Mouse (Mus musculus): ENCODE measurements around the gene Fam110a.

The Fam110a gene

DNA sequence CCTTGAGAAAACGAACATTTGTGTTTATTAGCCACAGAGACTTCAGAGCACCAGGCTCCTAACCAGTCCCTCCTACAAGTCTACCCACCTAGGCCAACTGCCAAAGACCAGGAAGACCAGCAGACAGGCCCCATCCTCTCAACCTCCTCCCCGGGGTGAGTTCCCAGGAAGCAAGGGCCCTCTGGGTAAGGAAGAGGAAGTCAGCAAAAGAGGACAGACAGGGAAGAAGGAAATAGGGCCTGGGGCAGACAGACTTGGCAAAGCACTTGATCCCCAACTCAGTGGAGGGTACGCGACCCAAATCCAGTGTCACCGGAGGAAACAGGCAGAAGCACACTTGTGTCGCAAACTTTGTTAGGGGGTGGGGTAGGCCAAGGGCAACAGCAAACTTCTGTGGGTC is 10.6 kb downstream of the Fam110a start:
- DNase-seq: no peak

DNA sequence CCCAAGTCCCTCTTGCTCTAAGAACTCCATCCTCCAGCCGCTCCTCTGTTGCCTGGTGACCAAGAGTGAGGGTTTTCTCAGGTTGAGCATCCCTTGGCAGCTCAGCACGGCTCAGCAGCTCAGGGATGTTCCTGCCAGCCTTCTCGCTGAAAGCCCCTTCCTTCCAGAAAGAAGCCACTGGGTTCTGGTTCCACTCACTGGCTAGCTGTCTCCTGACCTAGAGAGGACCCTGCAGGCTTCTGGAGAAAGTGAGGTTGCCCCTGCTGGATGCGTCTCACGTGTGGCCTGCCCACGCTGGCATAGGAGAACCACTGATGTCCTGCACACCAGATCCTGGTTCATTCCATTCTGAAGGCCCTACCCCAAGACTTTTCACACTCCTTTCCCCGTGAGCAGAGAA is 11.0 kb downstream of the Fam110a start:
- no peak for DNase-seq

DNA sequence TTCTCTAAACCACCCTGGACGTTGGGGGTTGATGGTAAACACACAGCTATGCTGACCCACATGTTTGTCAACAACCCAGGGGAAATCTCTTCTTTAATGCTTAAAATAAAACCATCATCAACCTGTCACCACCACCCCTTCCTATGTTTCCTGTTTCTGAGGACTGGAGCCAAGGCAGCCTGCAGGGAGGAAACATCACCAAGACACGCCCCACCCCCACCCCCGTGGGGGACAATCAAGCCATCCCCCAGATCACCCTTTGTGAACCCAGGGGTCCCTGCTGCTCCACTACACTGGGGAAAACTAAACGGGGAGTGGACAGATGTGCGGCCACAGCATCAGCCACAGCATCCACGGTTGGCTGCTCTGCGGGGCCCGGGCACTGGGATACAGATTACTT is 11.6 kb downstream of the Fam110a start:
- no peak for DNase-seq

DNA sequence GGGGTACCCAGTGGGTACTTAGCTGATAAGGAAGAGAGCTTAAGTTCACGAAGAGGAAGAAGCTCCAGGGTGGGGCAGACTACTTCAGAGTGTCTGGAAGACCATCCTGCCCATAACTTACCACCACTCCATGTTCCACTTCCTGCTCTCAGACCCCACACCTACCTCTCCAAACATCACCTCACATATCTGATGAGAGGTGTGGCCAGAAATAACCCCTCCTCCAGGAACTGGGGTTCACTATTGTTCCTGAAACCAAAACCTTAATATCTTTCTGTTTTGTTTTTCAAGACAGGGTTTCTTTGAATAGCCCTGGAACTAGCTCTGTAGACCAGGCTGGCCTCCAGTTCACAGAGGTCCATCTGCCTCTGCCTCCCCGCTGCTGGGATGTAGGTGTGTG is 12.2 kb downstream of the Fam110a start:
- no peak for DNase-seq

DNA sequence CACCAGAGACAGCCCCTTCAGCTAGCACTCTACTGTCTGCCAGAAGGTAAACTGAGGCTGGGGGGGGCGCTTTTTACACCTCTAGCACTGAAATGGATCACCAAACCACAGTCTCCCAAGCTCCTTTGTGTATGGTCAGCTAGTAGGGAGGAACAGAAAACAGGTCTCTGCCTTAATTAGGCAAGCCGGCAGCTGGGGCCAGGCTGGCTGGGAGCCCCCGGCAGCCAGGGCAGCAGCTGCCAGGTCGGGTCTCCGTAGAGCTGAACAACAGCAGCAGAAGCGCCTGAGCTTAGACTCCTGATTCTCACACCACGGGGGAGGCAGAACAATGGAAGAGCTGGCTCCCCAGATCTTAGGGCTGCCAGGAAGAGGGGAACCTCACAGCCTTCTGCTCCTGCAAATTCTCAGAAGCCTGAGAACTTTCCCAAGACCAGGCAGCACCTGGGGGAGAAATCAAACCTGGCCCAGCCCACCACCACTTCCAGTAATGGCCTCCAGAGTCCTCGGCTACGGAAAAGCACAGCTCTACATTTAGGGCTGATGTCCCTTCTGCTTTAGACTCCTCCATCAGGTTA is 12.8 kb downstream of the Fam110a start:
- no peak for DNase-seq

DNA sequence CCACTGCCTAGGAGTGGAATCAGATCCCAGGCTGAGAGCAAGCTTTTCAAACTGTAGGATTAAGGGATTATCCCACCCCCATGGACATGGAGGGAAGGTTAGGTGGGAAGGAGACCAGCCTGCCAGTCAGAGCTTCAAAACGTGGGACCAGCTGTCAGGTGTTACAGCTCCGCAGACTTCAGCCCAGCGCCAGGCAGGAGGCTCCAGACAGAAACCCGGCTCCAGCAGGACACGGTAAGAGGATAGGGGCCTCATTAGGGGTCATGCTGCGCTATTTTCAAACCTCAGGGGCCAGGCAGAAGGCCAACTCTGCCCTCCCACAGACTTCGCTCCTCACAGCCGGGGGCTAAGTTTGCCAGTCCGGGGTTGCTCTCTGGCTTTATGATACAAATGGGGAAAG is 16.0 kb downstream of the Fam110a start:
- no peak for DNase-seq

DNA sequence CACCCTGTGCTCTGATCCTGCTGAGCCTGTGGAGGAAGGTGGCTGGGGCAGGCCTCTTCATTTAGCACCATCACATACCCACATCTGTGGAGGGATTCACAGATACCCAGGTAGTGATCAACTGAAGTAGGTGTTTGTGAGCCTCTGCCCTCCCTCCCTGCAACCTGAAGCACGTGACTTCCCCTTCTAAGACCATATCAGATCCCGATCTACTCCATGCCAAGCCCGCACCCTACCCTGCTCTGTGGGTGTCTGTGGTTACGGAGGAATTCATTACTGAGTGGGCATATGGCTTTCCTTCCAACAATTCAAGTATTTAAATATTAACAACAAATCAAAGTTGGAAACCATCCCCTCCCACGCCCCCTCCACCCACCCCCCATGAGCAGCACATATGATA is 16.7 kb downstream of the Fam110a start:
- DNase-seq: no peak

DNA sequence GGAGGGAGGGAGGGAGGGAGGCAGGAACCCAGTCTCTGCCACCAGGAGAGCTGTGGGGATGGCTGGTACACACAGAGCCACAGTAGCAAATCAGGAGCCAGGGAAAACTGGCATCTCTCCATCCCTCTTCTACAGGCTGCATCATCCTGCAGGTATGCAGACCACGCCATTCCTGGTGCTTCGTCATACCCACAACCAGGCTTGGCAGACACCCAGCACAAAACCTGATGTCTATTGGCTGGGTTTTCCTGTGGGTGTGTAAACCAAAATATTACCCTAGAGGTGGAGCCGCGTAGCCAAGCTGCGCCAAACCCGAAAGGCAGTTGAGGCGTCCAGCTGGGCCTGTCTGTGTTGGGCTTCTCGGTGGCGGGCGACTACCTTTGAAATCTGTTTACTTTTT is 17.5 kb downstream of the Fam110a start:
- peak; percentile 83 for DNase-seq

DNA sequence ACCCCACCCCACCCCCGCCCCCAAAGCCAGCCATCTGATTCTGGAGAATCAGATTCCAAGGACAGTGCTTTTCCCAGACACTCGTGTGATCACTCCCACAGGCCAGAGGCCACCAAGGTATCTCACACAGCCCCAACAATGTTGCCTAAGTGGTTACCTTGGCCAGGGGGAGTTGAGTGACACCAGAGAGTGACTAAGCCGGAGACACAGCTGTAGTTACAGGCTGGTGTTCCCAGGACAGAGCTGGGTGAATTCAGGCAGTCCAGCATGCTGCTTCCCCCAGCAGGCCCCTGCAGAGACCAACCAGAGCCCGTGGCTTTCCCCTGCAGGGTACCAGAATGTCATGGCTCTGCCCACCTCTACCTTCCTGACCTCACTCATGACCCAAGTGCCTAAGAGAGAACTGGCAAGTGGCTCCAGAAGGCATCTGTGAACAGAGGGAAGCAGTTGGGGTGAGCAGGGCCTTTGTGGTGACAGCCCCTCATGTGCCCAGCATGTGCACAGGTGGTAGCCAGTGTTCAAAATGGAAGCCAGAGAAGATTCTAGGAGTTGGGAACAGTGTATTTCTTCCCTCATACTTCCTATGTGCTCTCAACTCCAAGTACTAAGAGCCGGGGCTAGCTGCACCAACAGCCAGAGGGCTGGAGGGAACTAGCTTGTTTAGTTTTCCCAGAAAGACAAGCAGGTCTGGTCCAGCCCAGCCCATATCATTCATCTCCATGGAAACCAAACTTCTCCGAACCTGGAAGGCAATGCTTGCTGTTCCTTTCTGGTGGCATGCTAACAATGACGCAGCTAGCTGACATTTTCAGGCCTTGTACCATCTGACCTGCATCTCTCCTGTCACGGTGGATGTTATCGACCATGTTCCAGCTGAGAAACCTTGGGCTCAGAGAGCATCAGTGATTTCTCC is 18.5 kb downstream of the Fam110a start:
- DNase-seq: no peak

DNA sequence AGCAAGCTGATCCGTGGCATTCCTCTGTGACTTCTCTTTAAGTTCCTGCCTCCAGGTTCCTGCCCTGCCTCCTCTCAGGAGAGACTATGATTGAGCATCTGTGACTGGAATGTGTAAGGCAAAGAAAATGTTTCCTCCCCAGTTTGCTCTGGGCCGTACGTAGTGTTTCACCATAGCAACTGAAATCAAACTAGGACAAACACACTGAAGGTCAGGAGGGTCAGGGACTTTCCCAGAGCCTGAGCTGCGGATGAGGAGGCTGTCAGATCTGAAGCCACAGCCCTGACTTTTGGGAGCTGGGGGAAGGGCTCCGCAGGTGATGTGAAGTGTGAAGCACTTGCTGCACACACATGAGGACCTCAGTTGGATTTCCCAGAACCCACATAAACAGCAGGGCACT is 20.7 kb downstream of the Fam110a start:
- DNase-seq: no peak

DNA sequence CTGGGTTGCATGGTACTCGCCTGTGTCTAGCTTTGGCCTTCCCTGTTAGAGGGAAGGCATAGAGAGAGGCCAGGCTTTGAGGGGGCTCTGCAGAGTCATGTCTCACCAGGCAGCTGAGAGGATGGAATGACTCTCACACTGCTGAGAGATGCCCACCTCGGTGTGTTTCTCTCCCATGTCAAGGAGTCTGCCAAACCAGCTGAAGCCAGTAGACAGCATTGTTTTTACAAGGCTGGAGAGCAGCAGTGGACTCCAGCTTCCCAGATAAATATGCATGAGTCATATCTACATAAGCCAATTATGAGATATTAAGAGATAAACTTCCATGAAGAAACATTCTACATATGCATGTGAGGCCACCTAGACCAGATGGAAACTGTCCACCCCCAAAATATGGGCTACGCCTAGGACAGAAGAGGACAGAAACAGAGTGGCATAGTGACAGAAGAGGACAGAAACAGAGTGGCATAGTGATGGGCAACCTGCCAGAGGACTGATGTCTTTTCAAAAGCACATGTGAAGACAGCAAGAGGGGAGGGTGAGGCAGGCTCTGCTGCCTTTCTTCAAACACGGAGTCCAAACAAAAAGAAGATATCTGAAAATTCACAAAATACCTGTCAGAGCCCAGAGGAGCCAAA is 23.4 kb downstream of the Fam110a start:
- no peak for DNase-seq

DNA sequence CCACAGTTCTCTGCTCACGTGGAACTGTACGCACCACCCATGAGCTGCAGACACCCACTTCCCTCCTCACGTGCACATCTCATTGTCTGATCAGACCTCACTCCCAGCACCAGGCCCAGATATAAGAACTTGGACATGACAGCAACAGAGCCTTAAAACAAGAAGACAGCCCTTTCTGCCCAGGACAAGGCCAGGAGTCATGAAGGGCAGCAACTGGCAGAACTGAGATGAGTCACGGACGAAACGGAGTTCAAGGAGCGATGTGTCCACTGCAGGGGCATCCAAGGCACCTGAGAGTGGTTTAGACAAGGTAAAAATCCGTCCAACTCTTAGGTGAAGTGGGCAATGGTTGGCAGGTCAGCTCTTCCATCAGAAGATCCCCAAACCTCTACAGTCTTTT is 26.4 kb downstream of the Fam110a start:
- no peak for DNase-seq

DNA sequence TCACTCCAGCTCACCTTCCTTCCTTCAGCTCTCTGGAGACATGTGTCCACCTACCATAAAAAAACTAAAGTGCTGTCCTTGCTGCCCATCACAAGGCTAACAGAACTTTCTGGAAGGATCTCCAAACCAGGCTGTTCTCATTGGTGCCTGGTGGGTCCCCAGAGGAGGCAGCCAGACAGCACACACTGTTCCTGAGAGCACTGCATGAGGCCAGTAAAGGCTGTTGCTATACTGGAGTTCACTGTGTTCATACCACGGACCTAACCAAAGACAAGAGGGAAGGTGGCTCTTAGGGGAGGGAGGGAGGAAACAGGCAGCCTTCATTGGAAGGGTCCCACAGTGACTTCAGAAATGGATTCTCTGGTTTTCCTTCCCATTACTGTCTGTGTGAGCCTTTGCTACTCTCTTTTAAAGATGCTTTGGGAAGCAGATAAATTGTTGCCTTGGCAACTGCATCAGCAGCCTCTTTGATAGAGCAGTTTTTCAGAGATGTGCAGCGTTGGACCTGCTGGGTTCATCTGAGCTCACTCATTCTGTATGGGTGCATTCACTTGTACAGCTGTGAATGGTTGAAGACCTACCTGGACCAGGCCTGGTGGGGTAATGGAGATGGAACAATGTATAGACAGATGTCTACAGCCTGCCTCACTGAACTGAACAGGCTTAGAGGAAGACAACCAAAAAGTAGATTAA is 30.8 kb downstream of the Fam110a start:
- no peak for DNase-seq

DNA sequence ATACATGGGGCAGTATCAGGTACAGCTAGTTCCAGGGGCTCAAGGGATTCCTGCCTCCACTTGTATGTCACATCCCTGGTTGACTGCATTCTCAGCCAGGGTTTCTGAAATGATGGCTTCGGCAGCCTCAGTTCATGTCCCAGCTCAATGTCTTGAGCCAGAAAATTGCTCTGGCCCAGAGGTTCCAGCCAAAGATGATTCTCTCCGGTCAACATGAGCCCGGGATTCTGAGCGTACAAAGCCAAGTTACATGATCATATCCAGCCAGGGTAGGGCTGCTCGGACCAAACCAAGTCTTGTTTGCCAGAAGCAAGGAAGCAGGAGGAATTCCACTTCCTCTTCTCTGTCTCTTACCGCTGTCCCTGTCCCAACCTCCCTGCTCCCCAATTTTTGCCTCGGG is 31.7 kb downstream of the Fam110a start:
- no peak for DNase-seq

DNA sequence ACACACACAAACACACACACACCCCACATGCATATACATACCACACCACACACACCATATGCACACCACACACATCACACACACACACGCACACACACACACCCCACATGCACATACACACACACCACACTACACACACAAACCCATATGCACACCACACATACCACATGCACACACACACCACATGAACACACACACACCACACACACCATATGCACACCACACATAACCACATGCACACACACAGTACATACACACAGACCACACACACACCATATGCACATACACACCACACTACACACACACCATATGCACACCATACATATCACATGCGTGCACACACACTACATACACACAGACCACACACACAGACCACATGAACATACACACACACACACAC is 32.4 kb downstream of the Fam110a start:
- no peak for DNase-seq

DNA sequence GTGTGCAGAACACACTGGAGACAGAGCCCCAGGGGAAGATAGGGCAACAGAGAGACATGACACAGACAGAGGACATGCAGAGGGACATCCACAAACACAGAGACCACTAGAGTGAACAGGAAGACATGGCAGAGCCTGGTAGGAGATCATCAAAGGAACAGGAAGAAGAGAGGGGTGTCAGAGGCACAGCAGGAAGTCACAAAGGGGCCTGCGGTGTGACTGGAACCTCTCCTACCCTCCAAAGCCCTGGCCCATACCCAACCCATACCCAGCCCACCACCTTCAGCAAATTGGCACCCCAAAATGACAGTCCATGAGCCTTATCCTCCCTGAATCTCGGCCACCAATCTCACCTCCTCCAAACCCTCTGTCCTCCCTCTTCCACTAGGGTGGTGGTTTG is 35.9 kb downstream of the Fam110a start:
- DNase-seq: no peak

DNA sequence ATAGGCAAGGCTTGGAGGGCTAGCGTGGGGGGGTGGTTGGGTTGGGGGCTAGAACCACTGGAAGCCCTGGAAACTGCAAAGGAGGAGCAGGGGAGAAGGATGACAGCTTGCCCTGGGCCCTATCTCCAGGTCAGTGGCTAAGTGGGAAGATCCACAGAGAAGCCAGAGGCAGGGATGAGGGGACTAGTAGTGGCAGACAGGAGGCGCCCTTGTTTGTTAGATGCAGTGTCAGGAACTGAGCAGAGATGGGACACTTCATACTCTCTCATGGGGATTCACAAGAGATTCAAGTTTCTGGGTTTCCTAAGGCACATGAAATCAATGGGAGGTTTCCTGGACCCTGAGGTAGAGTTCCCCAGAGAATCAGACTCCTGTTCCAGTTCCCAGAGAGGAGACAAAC is 38.8 kb downstream of the Fam110a start:
- DNase-seq: peak; percentile 24 to 25

DNA sequence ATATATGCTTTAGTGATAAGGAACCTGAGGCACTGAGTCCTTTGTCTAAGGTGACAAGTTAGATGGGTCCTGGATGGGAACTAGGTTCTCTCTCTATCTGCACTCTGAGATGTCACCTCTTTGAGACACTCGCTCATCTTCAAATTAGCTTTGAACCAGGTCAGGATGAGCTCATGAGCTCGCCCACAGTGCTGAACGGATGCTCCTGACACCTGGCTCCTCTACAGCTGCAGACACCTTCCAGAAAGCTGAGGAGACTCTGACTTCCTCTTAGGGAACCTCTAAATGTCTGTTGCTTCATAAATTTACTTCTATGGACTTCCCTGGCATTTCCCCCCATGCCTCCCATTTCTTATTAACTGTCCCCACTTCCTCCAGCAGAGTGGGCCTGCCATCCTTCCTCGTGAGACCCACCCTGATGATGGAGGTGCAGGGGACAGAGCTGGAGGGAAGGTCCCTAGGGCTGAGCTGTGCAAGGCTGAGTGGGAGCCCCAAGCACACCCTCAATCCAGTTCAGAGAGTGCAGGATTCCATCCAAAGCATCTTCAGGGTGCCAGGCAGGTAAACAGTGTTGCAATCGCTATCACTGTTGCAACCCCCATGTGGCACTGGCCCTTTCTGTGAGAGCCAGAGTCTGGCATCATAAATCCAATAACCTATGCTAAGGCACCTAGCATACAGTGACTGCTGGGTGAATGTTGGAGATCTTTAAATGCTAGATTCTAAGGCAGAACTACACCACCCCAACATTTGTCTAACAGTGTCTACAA is 40.2 kb downstream of the Fam110a start:
- no peak for DNase-seq

DNA sequence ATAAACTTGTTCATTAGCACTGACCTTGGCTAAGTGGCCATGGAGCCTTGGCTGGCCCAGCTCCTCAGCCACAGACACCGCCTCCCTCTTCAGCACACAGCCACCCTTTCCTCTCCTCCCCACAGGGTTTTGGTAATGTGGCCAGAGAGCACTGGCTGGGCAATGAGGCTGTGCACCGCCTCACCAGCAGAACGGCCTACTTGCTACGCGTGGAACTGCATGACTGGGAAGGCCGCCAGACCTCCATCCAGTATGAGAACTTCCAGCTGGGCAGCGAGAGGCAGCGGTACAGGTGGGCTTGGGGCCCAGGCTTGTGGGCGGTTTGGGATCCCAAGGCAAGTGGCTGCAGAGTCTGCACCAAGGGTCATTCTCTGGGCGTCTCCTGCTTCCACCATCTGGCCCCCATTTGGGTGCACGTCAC is 41.2 kb downstream of the Fam110a start:
- peak; percentile 58 to 61 for DNase-seq

DNA sequence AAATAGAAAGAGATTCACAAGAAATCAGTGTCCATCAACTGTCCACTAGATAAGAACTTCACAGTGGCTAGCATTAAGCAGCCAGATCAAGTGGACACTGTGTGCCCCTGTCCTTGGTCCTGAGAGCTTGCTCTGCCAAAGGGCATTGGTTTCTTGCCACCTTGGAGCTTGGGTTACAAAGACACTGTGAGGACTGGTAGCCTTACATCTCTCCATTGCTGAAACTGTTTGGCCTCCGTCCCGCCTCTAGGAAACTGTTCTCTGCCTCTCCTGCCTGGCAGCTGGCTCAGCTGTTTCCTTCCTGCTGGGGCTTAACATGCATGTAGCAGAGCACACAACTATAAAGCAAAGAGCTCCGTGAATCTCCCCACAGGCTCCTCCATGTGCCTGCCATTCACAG is 42.1 kb downstream of the Fam110a start:
- DNase-seq: no peak

DNA sequence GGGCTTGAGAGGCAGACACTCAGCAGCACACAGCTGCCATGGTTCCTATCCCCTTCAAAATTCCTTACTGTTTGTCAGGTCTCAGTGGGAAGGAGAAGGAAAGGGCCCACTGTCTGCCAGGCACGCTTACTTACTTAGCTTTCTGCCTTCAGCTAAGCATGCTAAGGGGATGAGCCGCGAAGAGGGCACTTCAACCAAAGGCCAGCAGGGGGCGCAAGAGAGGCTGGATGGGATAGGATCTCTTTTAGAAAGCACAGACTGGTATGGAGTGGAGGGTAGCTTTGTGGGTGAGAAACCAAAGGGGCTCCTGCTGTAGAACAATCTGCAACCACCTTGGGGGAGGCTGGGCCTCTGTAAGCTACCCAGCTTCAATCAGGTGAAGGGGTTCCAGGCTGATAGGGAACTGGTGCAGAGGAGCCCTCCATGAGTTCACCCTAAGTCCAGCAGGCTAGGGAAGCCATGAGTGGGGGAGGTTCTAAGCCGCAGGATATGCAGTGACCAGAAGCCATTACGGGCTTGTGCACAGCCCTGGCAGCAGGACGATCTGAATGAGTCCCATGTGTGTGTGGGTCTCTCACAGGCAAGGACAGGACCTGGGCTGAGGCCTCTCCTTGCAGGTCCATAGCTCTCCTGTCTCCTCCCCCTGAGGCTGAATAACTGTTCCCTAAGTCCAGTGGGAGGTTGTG is 49.5 kb downstream of the Fam110a start:
- DNase-seq: peak; percentile 84

DNA sequence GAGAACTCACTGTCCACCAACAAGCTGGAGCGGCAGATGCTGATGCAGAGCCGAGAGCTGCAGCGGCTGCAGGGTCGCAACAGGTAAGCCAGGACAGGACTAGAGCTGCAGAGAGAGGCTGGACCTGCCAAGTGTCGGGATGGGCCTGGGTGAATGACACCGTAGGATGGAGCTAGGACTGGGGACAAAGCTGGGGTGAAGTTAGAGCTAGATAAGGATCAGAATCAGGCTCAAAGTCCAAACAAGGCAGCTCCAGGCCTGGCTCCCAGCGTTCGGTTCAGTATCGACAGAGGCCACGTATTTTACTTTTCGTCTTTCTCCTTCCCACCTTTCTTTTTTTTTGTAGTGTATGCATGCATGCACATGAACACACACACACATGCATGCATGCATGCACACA is 52.9 kb downstream of the Fam110a start:
- DNase-seq: no peak

All from cerebellum, adult 18-20 months (tissue).